Mouse (Mus musculus): ENCODE results near the gene Ints6. TPM values are rescaled to one million over a fixed set of nuclear protein-coding genes. Genes with fewer than 3 reads are reported as not detected.

Ints6 gene
- polyA plus RNA-seq, 1 experiment from 2014 or later = 34.3 TPM

GRCm38 (mm10) chr14:62731902-62732301 is 29.1 kb downstream of the Ints6 start:
- H3K4me1 ChIP-seq = no peaks in the 10 kb centered on the region
- no peak overlapping the region for H3K4me2 ChIP-seq
- no peaks in the 10 kb centered on the region for H3K9me3 ChIP-seq
- H3K4me3 ChIP-seq (replicated peaks) = no peak overlapping the region
- ATAC-seq (ENCODE audit: low FRiP score) = no peak
- no peak overlapping the region for H3K9ac ChIP-seq
- peaks cover 15% of the 10 kb centered on the region; the same call in 1 of the 2 replicates for H3K36me3 ChIP-seq (replicated peaks)
- no peaks in the 10 kb centered on the region for H3K27me3 ChIP-seq
- H3K27ac ChIP-seq = no peak overlapping the region
- 93% methylated on average over 1 of the region's 1 CpGs for WGBS

- Histone ChIP-seq H3K27me3 (no peaks in the 10 kb centered on the region), H3K27ac (no peak overlapping the region), H3K36me3 (replicated peaks) (no peaks in the 10 kb centered on the region), H3K9me3 (no peaks in the 10 kb centered on the region), H3K9ac (no peak overlapping the region), H3K4me1 (no peaks in the 10 kb centered on the region), H3K4me3 (replicated peaks) (no peak overlapping the region), H3K4me2 (no peak overlapping the region)
- ATAC-seq (ENCODE audit: low FRiP score) = no peak
Observed at GRCm38 (mm10) chr14:62724560-62724959, 36.4 kb downstream of the Ints6 start.

DNA sequence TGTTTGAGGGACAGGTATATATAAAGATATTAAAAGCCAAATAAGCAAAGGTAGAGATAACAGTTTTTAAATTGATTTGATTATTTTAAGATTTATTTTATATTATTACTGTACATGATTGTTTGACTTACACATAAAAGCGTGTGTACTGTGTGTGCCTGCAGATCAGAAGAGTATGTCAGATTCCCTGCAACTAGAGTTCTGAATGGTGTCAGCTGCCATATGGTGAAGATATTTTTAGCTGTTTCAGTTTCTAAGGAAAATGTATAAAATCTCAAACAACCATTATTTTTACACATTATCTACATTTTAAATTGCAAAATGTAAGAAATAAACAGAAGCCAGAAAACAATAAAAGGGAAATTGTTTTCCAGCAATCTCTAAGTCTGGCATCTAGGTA is 39.3 kb downstream of the Ints6 start:
- ATAC-seq (ENCODE audit: low FRiP score) = no peak
- no peak overlapping the region for H3K4me3 ChIP-seq (replicated peaks)
- 97% methylated on average over 1 of the region's 1 CpGs for WGBS

DNA sequence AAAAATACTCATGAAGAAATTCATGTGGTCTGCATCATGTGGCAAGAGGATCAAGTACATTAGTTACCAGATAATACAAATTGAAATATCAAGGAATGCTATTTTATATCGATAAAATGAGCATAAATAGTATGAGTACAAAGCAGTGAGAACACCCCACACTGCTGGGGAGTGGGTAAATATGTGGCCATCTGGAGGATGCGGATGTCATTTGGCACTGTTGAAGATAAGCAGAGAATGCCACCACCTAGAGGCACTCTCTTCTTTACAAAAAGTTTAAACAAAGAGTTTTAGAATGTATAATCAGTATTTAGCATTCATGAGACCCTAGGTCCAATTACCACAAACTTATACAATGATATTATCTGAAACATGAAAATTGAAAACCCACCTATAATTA is 42.8 kb downstream of the Ints6 start:
- no peaks in the 10 kb centered on the region for H3K9me3 ChIP-seq
- 91% methylated on average over 2 of the region's 2 CpGs for WGBS
- peaks cover 19% of the 10 kb centered on the region for H3K36me3 ChIP-seq (replicated peaks)
- H3K27me3 ChIP-seq = no peaks in the 10 kb centered on the region
- H3K27ac ChIP-seq = no peak overlapping the region
- H3K4me2 ChIP-seq = no peak overlapping the region
- no peak overlapping the region for H3K9ac ChIP-seq
- H3K4me3 ChIP-seq (replicated peaks) = no peak overlapping the region
- H3K4me1 ChIP-seq = no peaks in the 10 kb centered on the region
- no peak for ATAC-seq (ENCODE audit: low FRiP score)

More for the DNA sequence above, 39.3 kb downstream of the Ints6 start:
- no peak overlapping the region for H3K27ac ChIP-seq
- no peaks in the 10 kb centered on the region for H3K27me3 ChIP-seq
- H3K9ac ChIP-seq = no peak overlapping the region
- no peak overlapping the region for H3K4me2 ChIP-seq
- H3K4me1 ChIP-seq = no peaks in the 10 kb centered on the region
- H3K36me3 ChIP-seq (replicated peaks) = no peaks in the 10 kb centered on the region
- no peaks in the 10 kb centered on the region for H3K9me3 ChIP-seq

- H3K36me3 ChIP-seq (replicated peaks) = no peaks in the 10 kb centered on the region
- H3K4me1 ChIP-seq = no peaks in the 10 kb centered on the region
- no peak overlapping the region for H3K27ac ChIP-seq
- ATAC-seq (ENCODE audit: low FRiP score) = no peak
- H3K27me3 ChIP-seq = no peaks in the 10 kb centered on the region
- no peak overlapping the region for H3K4me2 ChIP-seq
- H3K9me3 ChIP-seq = no peaks in the 10 kb centered on the region
- no peak overlapping the region for H3K4me3 ChIP-seq (replicated peaks)
- no peak overlapping the region for H3K9ac ChIP-seq
- 90% methylated on average over 3 of the region's 3 CpGs for WGBS
Observed at GRCm38 (mm10) chr14:62673646-62674045, 87.3 kb downstream of the Ints6 start.

DNA sequence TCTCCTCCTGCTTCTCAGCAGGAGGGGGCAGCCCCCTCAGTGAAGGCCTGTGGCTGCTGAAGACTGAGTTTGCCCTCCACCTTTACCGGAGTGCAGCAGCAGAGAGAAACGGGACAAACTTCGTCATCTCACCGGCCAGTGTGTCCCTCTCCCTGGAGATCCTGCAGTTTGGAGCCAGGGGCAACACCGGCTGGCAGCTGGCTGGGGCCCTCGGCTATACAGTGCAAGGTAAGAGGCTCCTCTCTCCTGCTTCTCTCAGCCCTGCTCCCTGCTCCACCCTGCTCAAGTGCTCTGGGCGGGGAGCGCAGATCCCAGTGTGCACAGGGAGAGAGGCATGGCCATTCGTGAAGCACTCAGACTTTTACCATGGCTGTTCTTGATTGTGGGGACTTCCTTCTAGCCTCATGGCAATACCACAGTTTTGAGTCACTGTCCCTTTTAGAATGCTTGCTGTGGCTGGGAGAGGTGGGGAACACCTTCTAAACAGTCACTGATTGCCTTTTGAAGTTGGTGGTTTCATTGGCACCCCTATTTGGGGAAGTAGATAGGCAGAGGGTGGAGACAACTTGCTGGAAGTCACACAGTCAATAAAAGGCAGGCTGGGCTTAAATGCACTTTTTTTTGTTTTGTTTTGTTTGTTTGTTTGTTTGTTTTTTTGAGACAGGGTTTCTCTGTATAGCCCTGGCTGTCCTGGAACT is 95.8 kb downstream of the Ints6 start:
- Histone ChIP-seq H3K9ac (no peak overlapping the region), H3K4me3 (replicated peaks) (no peak overlapping the region), H3K27ac (no peak overlapping the region), H3K27me3 (no peaks in the 10 kb centered on the region), H3K4me2 (no peak overlapping the region), H3K4me1 (no peaks in the 10 kb centered on the region), H3K36me3 (replicated peaks) (no peaks in the 10 kb centered on the region), H3K9me3 (no peaks in the 10 kb centered on the region)
- WGBS = 48% methylated on average over 9 of the region's 9 CpGs
- no peak for ATAC-seq (ENCODE audit: low FRiP score)

DNA sequence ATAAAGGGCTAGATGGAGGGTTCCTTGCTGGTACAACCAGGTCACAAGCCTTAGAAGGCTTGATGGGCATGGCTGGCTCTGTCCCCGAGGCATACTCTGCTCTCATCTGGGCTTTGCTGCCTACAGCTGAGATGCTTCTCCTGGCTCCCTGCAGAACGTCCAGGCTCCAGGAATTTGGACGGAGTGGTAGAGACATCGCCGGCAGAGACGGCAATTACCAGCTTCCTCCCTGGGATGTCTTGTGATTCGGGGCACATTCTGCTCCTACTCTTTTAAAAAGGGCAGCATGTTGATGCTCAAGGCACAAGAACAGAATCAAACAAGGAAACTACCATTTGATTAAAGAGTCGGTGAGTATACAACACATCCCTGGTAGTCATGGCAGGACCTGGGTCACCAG is 97.6 kb downstream of the Ints6 start, which contains the start of gene Serpine3:
Gene Serpine3 (plus strand): TSS at position 301 of the 400 bp plus-strand sequence.
- H3K36me3 ChIP-seq (replicated peaks) = no peaks in the 10 kb centered on the region
- H3K9me3 ChIP-seq = no peaks in the 10 kb centered on the region
- ATAC-seq (ENCODE audit: low FRiP score) = no peak
- H3K4me3 ChIP-seq (replicated peaks) = no peak within 1 kb of the TSS
- no peaks in the 10 kb centered on the region for H3K27me3 ChIP-seq
- H3K27ac ChIP-seq = no peak within 1 kb of the TSS
- WGBS = 86% methylated on average over 8 of the region's 8 CpGs
- no peaks in the 10 kb centered on the region for H3K4me1 ChIP-seq
- H3K4me2 ChIP-seq = no peak within 1 kb of the TSS
- no peak within 1 kb of the TSS for H3K9ac ChIP-seq

DNA sequence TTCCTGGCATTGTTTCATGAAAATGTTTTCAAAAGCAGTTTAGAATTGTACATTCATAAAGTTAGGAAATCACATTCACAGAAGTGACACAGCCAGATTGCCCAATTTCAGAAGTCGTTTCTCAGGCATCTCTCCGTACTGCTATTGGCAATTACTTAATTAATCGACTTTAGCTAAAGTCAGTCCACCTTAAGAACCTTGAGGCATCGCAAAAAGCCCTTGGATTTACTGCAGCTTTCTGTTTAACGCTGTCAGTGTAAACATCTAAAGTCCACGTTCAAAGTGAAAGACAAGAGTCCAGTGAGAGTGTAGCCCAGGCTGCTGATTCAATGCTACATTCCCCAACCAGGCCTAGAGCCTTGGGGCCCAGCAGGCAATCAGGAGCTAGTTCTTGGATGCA is 98.6 kb downstream of the Ints6 start:
- Histone ChIP-seq H3K27ac (no peak overlapping the region), H3K27me3 (no peaks in the 10 kb centered on the region), H3K9me3 (no peaks in the 10 kb centered on the region), H3K4me2 (no peak overlapping the region), H3K9ac (no peak overlapping the region), H3K4me1 (no peaks in the 10 kb centered on the region), H3K36me3 (replicated peaks) (no peaks in the 10 kb centered on the region), H3K4me3 (replicated peaks) (no peak overlapping the region)
- 90% methylated on average over 6 of the region's 6 CpGs for WGBS
- no peak for ATAC-seq (ENCODE audit: low FRiP score)

DNA sequence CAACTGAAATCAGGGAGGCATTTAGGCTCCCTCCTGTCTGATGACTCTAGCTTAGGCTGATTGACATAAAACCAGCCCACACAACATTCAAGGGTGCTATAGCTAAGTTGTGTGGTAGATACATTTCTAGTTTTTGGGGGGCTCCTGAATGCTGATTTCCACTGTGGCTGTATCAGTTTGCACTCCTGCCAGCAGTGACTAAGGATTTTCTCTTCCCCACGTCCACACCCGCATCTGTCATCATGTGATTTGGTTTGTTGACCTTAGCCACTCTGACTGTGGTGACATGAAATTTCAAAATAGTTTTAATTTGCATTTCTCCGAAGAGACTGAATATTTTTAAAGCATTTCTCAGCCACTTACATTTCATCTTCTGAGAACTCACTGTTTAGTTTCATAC is 103.5 kb downstream of the Ints6 start:
- Histone ChIP-seq H3K4me1 (no peaks in the 10 kb centered on the region), H3K4me3 (replicated peaks) (no peak overlapping the region), H3K9me3 (no peaks in the 10 kb centered on the region), H3K4me2 (no peak overlapping the region), H3K27me3 (no peaks in the 10 kb centered on the region), H3K9ac (no peak overlapping the region), H3K36me3 (replicated peaks) (no peaks in the 10 kb centered on the region), H3K27ac (no peak overlapping the region)
- 90% methylated on average over 3 of the region's 3 CpGs for WGBS
- no peak for ATAC-seq (ENCODE audit: low FRiP score)

DNA sequence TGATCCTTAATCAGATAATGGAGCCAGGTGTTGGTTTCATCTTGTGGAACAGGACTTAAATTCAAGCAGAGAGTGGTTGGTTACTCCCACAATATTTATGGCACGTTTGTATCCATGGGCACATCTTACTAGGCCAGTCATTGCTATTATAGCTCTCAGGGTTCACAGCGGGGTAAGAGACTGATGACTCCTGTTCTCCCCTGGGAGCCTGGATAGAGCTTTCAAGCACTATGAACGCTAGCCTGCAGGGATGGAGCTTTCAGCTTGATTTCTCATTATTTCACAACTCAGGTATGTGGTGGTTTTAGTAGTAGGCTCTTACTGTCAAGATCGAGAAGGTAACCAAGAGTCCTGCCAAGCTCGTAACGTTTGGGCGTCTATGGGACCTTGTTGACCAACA is 105.0 kb downstream of the Ints6 start:
- H3K27ac ChIP-seq = no peak overlapping the region
- H3K9me3 ChIP-seq = no peaks in the 10 kb centered on the region
- WGBS = 84% methylated on average over 7 of the region's 7 CpGs
- no peak overlapping the region for H3K4me3 ChIP-seq (replicated peaks)
- no peaks in the 10 kb centered on the region for H3K36me3 ChIP-seq (replicated peaks)
- H3K4me1 ChIP-seq = no peaks in the 10 kb centered on the region
- H3K27me3 ChIP-seq = no peaks in the 10 kb centered on the region
- no peak overlapping the region for H3K9ac ChIP-seq
- H3K4me2 ChIP-seq = no peak overlapping the region
- ATAC-seq (ENCODE audit: low FRiP score) = no peak

GRCm38 (mm10) chr14:62651771-62652170 is 109.2 kb downstream of the Ints6 start:
- no peaks in the 10 kb centered on the region for H3K27me3 ChIP-seq

GRCm38 (mm10) chr14:62650376-62650775 is 110.6 kb downstream of the Ints6 start:
- Histone ChIP-seq H3K4me2 (no peak overlapping the region), H3K27ac (no peak overlapping the region), H3K36me3 (replicated peaks) (no peaks in the 10 kb centered on the region), H3K27me3 (no peaks in the 10 kb centered on the region), H3K9ac (no peak overlapping the region), H3K9me3 (no peaks in the 10 kb centered on the region), H3K4me1 (no peaks in the 10 kb centered on the region), H3K4me3 (replicated peaks) (no peak overlapping the region)
- ATAC-seq (ENCODE audit: low FRiP score) = no peak
- 65% methylated on average over 3 of the region's 3 CpGs for WGBS

More at GRCm38 (mm10) chr14:62651771-62652170, 109.2 kb downstream of the Ints6 start:
- H3K4me1 ChIP-seq = no peaks in the 10 kb centered on the region
- WGBS = 91% methylated on average over 3 of the region's 3 CpGs
- ATAC-seq (ENCODE audit: low FRiP score) = no peak
- no peak overlapping the region for H3K27ac ChIP-seq
- H3K4me3 ChIP-seq (replicated peaks) = no peak overlapping the region
- no peaks in the 10 kb centered on the region for H3K9me3 ChIP-seq
- H3K4me2 ChIP-seq = no peak overlapping the region
- H3K9ac ChIP-seq = no peak overlapping the region
- no peaks in the 10 kb centered on the region for H3K36me3 ChIP-seq (replicated peaks)

DNA sequence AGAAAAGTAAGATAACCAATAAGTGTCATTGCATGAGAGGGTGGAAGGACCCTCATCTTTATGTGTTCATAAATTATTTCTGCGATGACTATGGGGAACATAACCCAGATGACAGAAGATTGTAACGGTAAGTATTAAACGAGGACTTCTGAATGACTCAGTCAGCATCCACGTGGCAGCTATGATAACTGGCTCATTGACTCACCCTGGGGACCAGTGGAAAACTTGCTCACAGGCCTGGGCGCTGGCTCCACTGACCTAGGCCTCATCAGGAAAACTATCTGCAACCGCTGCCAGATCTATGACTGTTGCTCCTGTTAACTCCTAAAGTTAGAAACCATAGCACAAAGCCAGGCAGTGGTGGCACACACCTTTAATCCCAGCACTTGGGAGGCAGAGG is 112.6 kb downstream of the Ints6 start:
- Histone ChIP-seq H3K27me3 (no peaks in the 10 kb centered on the region), H3K36me3 (replicated peaks) (no peaks in the 10 kb centered on the region), H3K9me3 (no peaks in the 10 kb centered on the region), H3K9ac (no peak overlapping the region), H3K27ac (no peak overlapping the region), H3K4me2 (no peak overlapping the region), H3K4me1 (no peaks in the 10 kb centered on the region), H3K4me3 (replicated peaks) (no peak overlapping the region)
- 88% methylated on average over 6 of the region's 6 CpGs for WGBS
- ATAC-seq (ENCODE audit: low FRiP score) = no peak

Data from forebrain, embryonic 12.5 days (tissue).